8 mouse cellular contexts compared by ENCODE assay signal in the genomic region with DNA sequence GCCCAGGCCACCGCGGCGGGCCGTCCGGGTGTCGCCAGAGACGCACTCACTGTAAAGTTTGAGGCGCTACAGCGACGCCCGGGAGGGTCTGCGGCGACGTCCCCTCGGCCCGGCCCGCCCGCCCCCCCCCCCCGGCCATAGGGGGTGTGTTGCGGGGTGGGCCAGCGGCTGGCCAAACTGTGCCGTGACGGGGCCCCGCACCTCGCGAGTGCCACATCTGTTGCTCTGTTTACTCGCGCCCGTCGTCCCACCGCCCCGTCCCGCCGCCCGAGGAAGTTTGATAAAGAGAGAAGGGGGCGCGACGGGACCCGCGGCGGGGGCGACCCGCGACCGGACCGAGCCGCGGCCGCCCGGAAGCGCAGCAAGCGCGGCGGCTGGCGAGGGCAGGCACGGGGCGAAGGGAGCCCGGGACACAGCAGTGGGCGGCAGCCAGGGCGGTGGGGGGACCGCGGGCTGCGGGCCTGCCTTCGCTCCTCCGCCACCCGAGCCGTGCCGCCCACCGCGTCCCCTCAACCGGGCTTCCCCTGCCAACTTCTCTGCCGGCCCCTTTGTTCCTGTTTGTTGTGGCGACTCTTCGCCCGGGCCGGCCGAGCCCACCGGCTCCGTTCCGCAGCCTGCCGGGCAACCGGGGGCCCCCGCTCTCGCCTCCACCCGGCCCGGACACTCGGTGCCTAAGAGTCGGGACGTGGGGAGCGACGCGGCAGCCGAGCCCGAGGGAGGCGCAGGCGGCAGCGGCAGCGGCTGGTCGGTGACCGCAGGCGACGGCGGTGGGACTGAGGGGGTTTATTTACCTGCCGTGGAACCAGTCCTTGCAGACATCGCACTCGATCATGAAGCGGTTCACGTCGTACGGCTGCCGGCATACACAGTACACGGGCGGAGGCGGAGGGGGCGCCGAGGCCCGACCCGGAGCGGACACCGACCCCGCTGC. TPM values are rescaled to one million over a fixed set of nuclear protein-coding genes. Genes with fewer than 3 reads are reported as not detected.
DNase-seq lines count a peak whose midpoint lies in the region; ATAC-seq and TF ChIP-seq lines count a peak whose summit lies in the region.

No protein-coding gene starts in this region.

- H3K9me3 ChIP-seq in embryonic facial prominence, embryonic 14.5 days (ENCODE audit: control insufficient read depth, low read length), result no peaks in the 10 kb centered on the region
- no peaks in the 10 kb centered on the region for H3K9me3 ChIP-seq in hindbrain, embryonic 11.5 days (ENCODE audit: control insufficient read depth, low read length)
- no peaks in the 10 kb centered on the region for H3K9me3 ChIP-seq in liver, embryonic 12.5 days (replicated peaks)

- H3K27me3 ChIP-seq in embryonic facial prominence, embryonic 14.5 days (replicated peaks; ENCODE audit: control insufficient read depth, insufficient read depth, low read length), result no peaks in the 10 kb centered on the region
- H3K27me3 ChIP-seq in hindbrain, embryonic 11.5 days (ENCODE audit: control insufficient read depth, insufficient read depth, low read length), result no peaks in the 10 kb centered on the region
- H3K27me3 ChIP-seq in liver, embryonic 12.5 days (replicated peaks), result no peaks in the 10 kb centered on the region; the same call in 1 of the 2 replicates
- H3K27me3 ChIP-seq in myocyte (ENCODE audit: control insufficient read depth, insufficient read depth, insufficient read length), result no peaks in the 10 kb centered on the region
- no peaks in the 10 kb centered on the region for H3K27me3 ChIP-seq in testis, adult 2 months (ENCODE audit: control insufficient read depth, insufficient read depth, low read length)

- TF ChIP-seq CTCF in testis, adult 2 months (IDR thresholded peaks at IDR 0.05; ENCODE audit: control insufficient read depth, insufficient read depth, insufficient replicate concordance, low read depth, low read length), result no peak

- DNase-seq in gastrocnemius, postnatal 14 days, result peak; percentile 48
- DNase-seq in gastrocnemius, adult 8-10 months (ENCODE audit: low spot score in 2 of 2), result no peak
- peak; percentile 47 for DNase-seq in NIH3T3 (ENCODE audit: low read depth)
- peak; percentile 6 for DNase-seq in embryonic facial prominence, embryonic 14.5 days (ENCODE audit: low spot score)
- DNase-seq in hindbrain, embryonic 11.5 days (ENCODE audit: low spot score), result no peak

- ATAC-seq in embryonic facial prominence, embryonic 14.5 days (ENCODE audit: low read depth), result peak; percentile 34
- peak; percentile 61 for ATAC-seq in hindbrain, embryonic 11.5 days (ENCODE audit: low FRiP score)
- ATAC-seq in liver, embryonic 12.5 days, result peak; percentile 25

- peak overlapping the region; percentile 98 for H3K9ac ChIP-seq in embryonic facial prominence, embryonic 14.5 days (ENCODE audit: low read depth, low read length)
- peak overlapping the region; percentile 97 for H3K9ac ChIP-seq in hindbrain, embryonic 11.5 days (ENCODE audit: low read depth, low read length)
- H3K9ac ChIP-seq in liver, embryonic 12.5 days, result peak overlapping the region; percentile 100

- H3K4me1 ChIP-seq in embryonic facial prominence, embryonic 14.5 days (ENCODE audit: control insufficient read depth, insufficient read depth, low read length), result 0 out of 2 replicates have a peak, but pooled peaks cover 3% of the 10 kb centered on the region
- no peaks in the 10 kb centered on the region for H3K4me1 ChIP-seq in hindbrain, embryonic 11.5 days (replicated peaks; ENCODE audit: control insufficient read depth, insufficient read depth, low read length)
- peaks cover 36% of the 10 kb centered on the region for H3K4me1 ChIP-seq in liver, embryonic 12.5 days
- H3K4me1 ChIP-seq in testis, adult 2 months (ENCODE audit: control insufficient read depth, insufficient read depth, low read length), result peaks cover 4% of the 10 kb centered on the region

- TF ChIP-seq POLR2A in myocyte (IDR thresholded peaks at IDR 0.05; ENCODE audit: insufficient read length, low read depth), result peak; percentile 1
- no peak for TF ChIP-seq POLR2A in testis, adult 2 months (IDR thresholded peaks at IDR 0.05; ENCODE audit: control insufficient read depth, low read depth, low read length)

- peak overlapping the region; percentile 99 for H3K4me3 ChIP-seq in embryonic facial prominence, embryonic 14.5 days (ENCODE audit: low read depth, low read length)
- H3K4me3 ChIP-seq in hindbrain, embryonic 11.5 days (ENCODE audit: low read depth, low read length), result peak overlapping the region; percentile 81
- H3K4me3 ChIP-seq in liver, embryonic 12.5 days, result peak overlapping the region; percentile 100
- peak overlapping the region; percentile 38 for H3K4me3 ChIP-seq in myocyte
- peak overlapping the region; percentile 88 for H3K4me3 ChIP-seq in testis, adult 2 months (ENCODE audit: control insufficient read depth, low read depth, low read length)

- H3K79me2 ChIP-seq in myocyte (ENCODE audit: control insufficient read depth, insufficient read depth), result peaks cover 25% of the 10 kb centered on the region

- H3ac ChIP-seq in myocyte (ENCODE audit: control insufficient read depth, insufficient read length), result peak overlapping the region; percentile 99

- no peaks in the 10 kb centered on the region for H3K36me3 ChIP-seq in embryonic facial prominence, embryonic 14.5 days (ENCODE audit: control insufficient read depth, insufficient read depth, low read length)
- no peaks in the 10 kb centered on the region for H3K36me3 ChIP-seq in hindbrain, embryonic 11.5 days (ENCODE audit: control insufficient read depth, insufficient read depth, low read length)
- no peaks in the 10 kb centered on the region for H3K36me3 ChIP-seq in liver, embryonic 12.5 days
- H3K36me3 ChIP-seq in myocyte (ENCODE audit: control insufficient read depth, insufficient read depth), result no peaks in the 10 kb centered on the region
- H3K36me3 ChIP-seq in testis, adult 2 months (ENCODE audit: control insufficient read depth, insufficient read depth, low read length), result no peaks in the 10 kb centered on the region

- under 1% methylated on average over 36 of the region's 121 CpGs for WGBS in embryonic facial prominence, embryonic 14.5 days
- WGBS in hindbrain, embryonic 11.5 days, result under 1% methylated on average over 64 of the region's 121 CpGs
- WGBS in liver, embryonic 12.5 days (ENCODE audit: insufficient replicate concordance), result under 1% methylated on average over 114 of the region's 121 CpGs

- intact Hi-C loops in gastrocnemius, postnatal 14 days (cut with DNase I; ENCODE audit: low total_unique reads), result no loop called here

- peak overlapping the region; percentile 96 for H3K27ac ChIP-seq in embryonic facial prominence, embryonic 14.5 days (replicated peaks; ENCODE audit: low read depth, low read length)
- peak overlapping the region; percentile 95 for H3K27ac ChIP-seq in hindbrain, embryonic 11.5 days (ENCODE audit: low read depth, low read length)
- peak overlapping the region; percentile 91 for H3K27ac ChIP-seq in liver, embryonic 12.5 days
- peak overlapping the region; percentile 86 for H3K27ac ChIP-seq in testis, adult 2 months (ENCODE audit: control insufficient read depth, insufficient read depth, low read depth, low read length)

- peak overlapping the region; percentile 78 for H3K4me2 ChIP-seq in embryonic facial prominence, embryonic 14.5 days (ENCODE audit: low read depth, low read length)
- H3K4me2 ChIP-seq in hindbrain, embryonic 11.5 days (replicated peaks; ENCODE audit: low read depth, low read length), result peak overlapping the region; percentile 75
- H3K4me2 ChIP-seq in liver, embryonic 12.5 days, result peak overlapping the region; percentile 88
- peak overlapping the region; percentile 18 for H3K4me2 ChIP-seq in myocyte (ENCODE audit: low read depth)

TF ChIP-seq in myocyte, 11 proteins besides CTCF, POLR2A, EP300 and RAD21:
- TF ChIP-seq POLR2AphosphoS2 (IDR thresholded peaks at IDR 0.05; ENCODE audit: insufficient read length, low read depth) (no peak), MYOD1 (IDR thresholded peaks at IDR 0.05; ENCODE audit: control insufficient read depth in 1 of 3, insufficient read length in 2 of 3, low read depth in 2 of 3) (peak in 1 of 3 experiments; percentile 15), MAX (IDR thresholded peaks at IDR 0.05; ENCODE audit: low read depth) (no peak), SRF (IDR thresholded peaks at IDR 0.05; ENCODE audit: control insufficient read depth, insufficient read length, low read depth) (peak; percentile 16)

RNA-seq across cellular contexts. Expression of gene Kdm7a, which starts 0.7 kb away (rescaled TPM):
- total RNA-seq in gastrocnemius, postnatal 14 days (2021), result 10 to 100 TPM; 15.0 to 16.6 TPM
- 10 to 100 TPM; 26.3 to 34.3 (median 28.9) TPM for total RNA-seq in gastrocnemius, adult 8-10 months (2022)
- 5.5 and 6.0 TPM in 2 replicates for polyA plus RNA-seq in embryonic facial prominence, embryonic 14.5 days (2014; fragmentation: Nextera tagmentation; extraction: Ambion mirVana)
- polyA plus RNA-seq in hindbrain, embryonic 11.5 days (2014; fragmentation: Nextera tagmentation; extraction: Ambion mirVana), result 19.9 and 20.1 TPM in 2 replicates
- 13.8 and 15.6 TPM in 2 replicates for polyA plus RNA-seq in liver, embryonic 12.5 days (2016; fragmentation: Nextera tagmentation; extraction: Ambion mirVana)
- polyA plus RNA-seq in myocyte (2012; fragmentation: generic; extraction: Trizol), result 2.8 TPM
- 3.9 and 5.1 TPM in 2 replicates for polyA plus RNA-seq in testis, adult 2 months (2012; rRNA removed)

Comparison
In these comparisons a context has a peak if more than half of its experiments do, and no peak if none do; other contexts are left out.
1. DNase-seq: peak in gastrocnemius, postnatal 14 days (single experiment), NIH3T3 (single experiment) and embryonic facial prominence, embryonic 14.5 days (single experiment); none in gastrocnemius, adult 8-10 months (0 of 2) and hindbrain, embryonic 11.5 days (single experiment).
2. H3K4me2 ChIP-seq: peak in every context shown above with its lines; median percentile 88 in liver, embryonic 12.5 days; 78 in embryonic facial prominence, embryonic 14.5 days; 75 in hindbrain, embryonic 11.5 days; 18 in myocyte.
3. H3K4me3 ChIP-seq: peak in every context shown above with its lines; median percentile 100 in liver, embryonic 12.5 days; 99 in embryonic facial prominence, embryonic 14.5 days; 88 in testis, adult 2 months; 81 in hindbrain, embryonic 11.5 days; 38 in myocyte.
4. Peak in every context shown above with its lines, with median percentiles within 50 percentile points of each other: ATAC-seq, H3K27ac ChIP-seq and H3K9ac ChIP-seq.